ENCODE assay signal across 20 mouse cellular contexts in the genomic region with DNA sequence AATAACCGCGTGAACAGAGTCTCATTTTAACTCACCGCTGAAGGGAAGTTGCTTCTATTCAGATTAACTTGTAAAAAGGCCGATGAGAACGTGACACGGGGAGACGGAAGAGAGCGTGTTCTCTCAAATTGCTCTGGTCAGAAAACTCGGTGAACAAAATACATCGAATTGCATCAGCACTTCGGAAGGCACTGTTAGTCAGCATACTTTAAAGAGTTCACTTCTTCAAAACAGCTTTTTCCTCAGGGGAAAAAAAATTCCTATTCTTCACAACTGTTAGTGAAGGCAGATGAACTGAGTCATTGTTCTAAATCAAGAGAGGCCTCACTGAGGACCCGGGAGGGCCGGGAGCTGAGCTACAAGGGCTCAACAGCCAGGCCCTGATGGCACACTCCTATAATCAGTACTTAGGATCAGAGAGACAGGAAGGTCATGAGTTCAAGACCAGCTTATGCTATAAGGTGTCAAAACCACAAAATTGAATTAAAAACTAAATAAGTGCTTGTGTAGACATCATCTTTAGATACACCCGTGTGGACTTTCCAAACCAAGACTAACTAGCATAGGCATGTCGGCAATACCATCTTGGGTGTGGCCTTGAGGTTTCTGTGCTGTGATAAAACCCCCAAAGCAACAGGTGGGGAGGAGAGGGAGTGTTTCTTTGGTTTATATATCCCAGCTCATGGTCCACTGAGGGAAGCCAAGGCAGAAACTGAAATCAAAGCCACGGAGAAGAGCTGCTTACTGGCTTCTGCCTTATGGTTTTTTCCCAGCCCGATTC.
DNase-seq lines count a peak whose midpoint lies in the region; ATAC-seq lines count a peak whose summit lies in the region.
"Had no signal": no experiment of that assay in that cellular context is flagged by ENCODE, and none has a peak within 500 bp of the region (broad histone marks: within the 10 kb centered on the region; RNA-seq: fewer than 3 reads in every experiment).

No protein-coding gene starts in this region.

- H3K27me3 ChIP-seq in embryonic facial prominence, embryonic 14.5 days (replicated peaks; ENCODE audit: control insufficient read depth, insufficient read depth, low read length): no peaks in the 10 kb centered on the region
- no peaks in the 10 kb centered on the region for H3K27me3 ChIP-seq in embryonic facial prominence, embryonic 10.5 days (replicated peaks; ENCODE audit: low read depth, poor library complexity, severe bottlenecking)
- H3K27me3 ChIP-seq in embryonic facial prominence, embryonic 15.5 days: no peaks in the 10 kb centered on the region
- H3K27me3 ChIP-seq: embryonic facial prominence, embryonic 13.5 days; limb, embryonic 15.5 days; stomach, embryonic 15.5 days had no signal

- no peak overlapping the region for H3K4me3 ChIP-seq in embryonic facial prominence, embryonic 14.5 days (ENCODE audit: low read depth, low read length)
- H3K4me3 ChIP-seq in embryonic facial prominence, embryonic 10.5 days: no peak overlapping the region
- no peak overlapping the region for H3K4me3 ChIP-seq in embryonic facial prominence, embryonic 15.5 days (replicated peaks)
- H3K4me3 ChIP-seq: embryonic facial prominence, embryonic 13.5 days; hindbrain, embryonic 10.5 days; limb, embryonic 15.5 days; stomach, embryonic 15.5 days had no signal

- H3K4me1 ChIP-seq in embryonic facial prominence, embryonic 14.5 days (ENCODE audit: control insufficient read depth, insufficient read depth, low read length): no peaks in the 10 kb centered on the region
- H3K4me1 ChIP-seq in embryonic facial prominence, embryonic 10.5 days: no peaks in the 10 kb centered on the region
- no peaks in the 10 kb centered on the region for H3K4me1 ChIP-seq in embryonic facial prominence, embryonic 15.5 days
- H3K4me1 ChIP-seq: embryonic facial prominence, embryonic 13.5 days; hindbrain, embryonic 10.5 days; stomach, embryonic 15.5 days had no signal

- peak; percentile 52 for DNase-seq in embryonic facial prominence, embryonic 14.5 days (ENCODE audit: low spot score)
- DNase-seq in embryonic facial prominence, embryonic 10.5 days (ENCODE audit: low spot score): no peak
- DNase-seq in thymus, postnatal 25 days: peak; percentile 19
- no peak for DNase-seq in thymus, adult 18-20 months
- no peak for DNase-seq in lung, postnatal 25 days (ENCODE audit: low spot score)
- DNase-seq in lung, postnatal 10 days: no peak
- DNase-seq: cerebellum, adult 9-11 months; gastrocnemius, postnatal 14 days; kidney, adult 18-20 months; kidney, postnatal 10 days; lung, postnatal 36 days; retina, postnatal 1 day had no signal

- H3K9ac ChIP-seq in embryonic facial prominence, embryonic 14.5 days (ENCODE audit: low read depth, low read length): no peak overlapping the region
- no peak overlapping the region for H3K9ac ChIP-seq in embryonic facial prominence, embryonic 15.5 days
- H3K9ac ChIP-seq: embryonic facial prominence, embryonic 13.5 days; limb, embryonic 15.5 days; stomach, embryonic 15.5 days had no signal

- H3K9me3 ChIP-seq in embryonic facial prominence, embryonic 14.5 days (ENCODE audit: control insufficient read depth, low read length): no peaks in the 10 kb centered on the region
- no peaks in the 10 kb centered on the region for H3K9me3 ChIP-seq in embryonic facial prominence, embryonic 10.5 days
- H3K9me3 ChIP-seq in embryonic facial prominence, embryonic 15.5 days (replicated peaks): no peaks in the 10 kb centered on the region
- H3K9me3 ChIP-seq: embryonic facial prominence, embryonic 13.5 days; hindbrain, embryonic 10.5 days; limb, embryonic 15.5 days; stomach, embryonic 15.5 days had no signal

- no peaks in the 10 kb centered on the region for H3K36me3 ChIP-seq in embryonic facial prominence, embryonic 14.5 days (ENCODE audit: control insufficient read depth, insufficient read depth, low read length)
- H3K36me3 ChIP-seq in embryonic facial prominence, embryonic 10.5 days (replicated peaks): no peaks in the 10 kb centered on the region
- H3K36me3 ChIP-seq in embryonic facial prominence, embryonic 15.5 days: no peaks in the 10 kb centered on the region
- H3K36me3 ChIP-seq: embryonic facial prominence, embryonic 13.5 days; hindbrain, embryonic 10.5 days; limb, embryonic 15.5 days; stomach, embryonic 15.5 days had no signal

- ATAC-seq in embryonic facial prominence, embryonic 14.5 days (ENCODE audit: low read depth): no peak
- ATAC-seq in embryonic facial prominence, embryonic 15.5 days (ENCODE audit: insufficient number of reproducible peaks, low FRiP score, low TSS enrichment, low read depth): no peak
- ATAC-seq in erythroblast, adult 5-6 weeks (replicated peaks; ENCODE audit: low FRiP score, poor library complexity, severe bottlenecking): no peak
- ATAC-seq: hindbrain, postnatal 0 days; midbrain, embryonic 16.5 days had no signal

- no peak overlapping the region for H3K27ac ChIP-seq in embryonic facial prominence, embryonic 14.5 days (replicated peaks; ENCODE audit: low read depth, low read length)
- no peak overlapping the region for H3K27ac ChIP-seq in embryonic facial prominence, embryonic 10.5 days (replicated peaks)
- H3K27ac ChIP-seq in embryonic facial prominence, embryonic 15.5 days (replicated peaks): peak overlapping the region; percentile 45; the same call in 1 of the 2 replicates
- H3K27ac ChIP-seq: embryonic facial prominence, embryonic 13.5 days; hindbrain, embryonic 10.5 days; hindbrain, postnatal 0 days; limb, embryonic 15.5 days; stomach, embryonic 15.5 days had no signal

- H3K4me2 ChIP-seq in embryonic facial prominence, embryonic 14.5 days (ENCODE audit: low read depth, low read length): no peak overlapping the region
- H3K4me2 ChIP-seq in embryonic facial prominence, embryonic 15.5 days (replicated peaks): no peak overlapping the region
- H3K4me2 ChIP-seq: embryonic facial prominence, embryonic 13.5 days; limb, embryonic 15.5 days; stomach, embryonic 15.5 days had no signal

- 56% methylated on average over 17 of the region's 17 CpGs for WGBS in embryonic facial prominence, embryonic 14.5 days
- 78% methylated on average over 17 of the region's 17 CpGs for WGBS in embryonic facial prominence, embryonic 10.5 days
- 49% methylated on average over 17 of the region's 17 CpGs for WGBS in embryonic facial prominence, embryonic 15.5 days

Comparison
In these comparisons a context has a peak if more than half of its experiments do, and no peak if none do; other contexts are left out.
1. DNase-seq: peak in embryonic facial prominence, embryonic 14.5 days (single experiment) and thymus, postnatal 25 days (single experiment); none in embryonic facial prominence, embryonic 10.5 days (single experiment), thymus, adult 18-20 months (0 of 2), lung, postnatal 25 days (single experiment) and lung, postnatal 10 days (single experiment).